Mouse (Mus musculus) heart, postnatal 0 days (tissue): ENCODE data around the gene 2300009A05Rik.

Source experiments
- CTCF ChIP-seq: IDR thresholded peaks from 2 replicates; pipeline ENCODE4 v1.5.1; 2016; ENCODE audit warnings: antibody characterized with exemption, control low read depth, low read depth
- EP300 ChIP-seq: IDR thresholded peaks from 2 replicates; pipeline ENCODE4 v1.6.1; 2016; ENCODE audit warnings: antibody characterized with exemption, low read depth

DNA sequence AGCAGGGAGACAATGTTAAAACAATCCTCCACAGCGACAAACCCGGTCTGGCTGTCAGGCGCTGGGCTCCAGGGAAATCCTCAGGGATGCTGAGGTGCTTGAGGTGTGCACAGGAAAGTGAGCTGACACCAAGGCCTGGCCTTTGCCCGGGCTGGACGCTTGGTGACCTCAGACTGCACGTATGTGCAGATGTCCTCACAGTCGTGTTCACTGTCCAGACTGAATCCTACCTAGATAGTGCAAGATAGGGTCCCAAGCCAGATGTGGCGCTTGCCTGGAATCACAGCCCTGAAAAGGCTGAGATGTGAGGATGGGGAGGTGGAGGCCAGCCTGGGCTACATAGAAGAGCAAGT lies 393 bp upstream of the 2300009A05Rik start:
- TF ChIP-seq CTCF = no peak
- TF ChIP-seq EP300 = no peak
